Mouse (Mus musculus) heart, postnatal 14 days (tissue): Measurements from ENCODE around the gene Smox. TPM values are rescaled to one million over a fixed set of nuclear protein-coding genes. Genes with fewer than 3 reads are reported as not detected.
A peak's percentile ranks its signal among the peaks of the same experiment; 100 is the strongest.

ENCODE experiments used
- DNase-seq, 2 experiments: peaks; one replicate each; pipeline ENCODE4 v3.0.0; 2021 to 2022
- intact Hi-C: fragments of 180-260 bp; cut with DNase I; formaldehyde crosslinking; loops from one replicate; pipeline ENCODE4 v1.15.1; 2025
- total RNA-seq, 2 experiments: library from RNA; stranded (reverse); gene quantifications; 2 replicates each; pipeline ENCODE4 v1.2.3; 2021

Gene Smox
- total RNA-seq, 2 experiments from 2014 or later, result 37.0 to 40.6 TPM

GRCm38 (mm10) chr2:131506358-131506757 is 15.1 kb downstream of the Smox start:
- intact Hi-C loops, result no loop called here
- peak in 1 of 2 experiments; percentile 28 for DNase-seq

- intact Hi-C loops, result loop anchor here (2.0 kb wide), 1 partner anchor 16 kb away; no protein-coding TSS in a partner anchor
- DNase-seq, result no peak
Measured at GRCm38 (mm10) chr2:131508501-131508900, 17.2 kb downstream of the Smox start.

DNA sequence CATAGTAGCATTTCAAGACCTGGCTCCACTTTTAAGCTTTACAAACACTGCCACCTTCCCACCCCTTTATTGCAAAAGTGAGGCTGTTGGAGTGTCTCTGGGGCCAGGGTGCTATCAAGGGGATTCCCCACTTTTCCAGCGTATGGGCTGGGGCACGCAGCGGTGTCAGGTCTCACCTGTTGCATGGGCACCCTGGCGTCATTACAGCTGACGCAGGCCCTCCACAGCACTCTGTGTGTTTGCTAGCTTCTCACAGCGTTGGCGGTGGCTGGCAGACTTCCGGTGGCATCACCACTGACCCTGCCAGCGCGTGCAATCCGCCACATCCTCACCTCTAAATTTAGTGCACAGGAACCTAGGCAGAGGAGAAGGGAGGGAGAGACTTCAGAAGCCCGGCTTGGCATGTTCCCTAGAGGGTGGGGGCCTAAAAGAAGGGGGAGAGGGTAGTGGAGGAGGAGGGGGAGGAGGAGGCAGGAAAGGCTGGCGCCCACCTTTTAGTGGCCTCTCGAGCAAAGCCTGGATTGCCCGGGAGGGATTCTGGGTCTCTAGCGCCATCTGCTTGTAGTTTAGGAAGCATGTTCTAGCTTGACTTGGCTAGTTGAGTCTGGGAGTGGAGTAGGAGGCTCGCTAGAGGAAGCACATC is 18.5 kb downstream of the Smox start:
- intact Hi-C loops, result loop anchor here (1.0 to 5.0 kb wide), 6 partner anchors 17 to 247 kb away; partner anchors contain the start of gene Pank2
- peak; percentile 65 to 77 for DNase-seq

GRCm38 (mm10) chr2:131510531-131510930 is 19.2 kb downstream of the Smox start:
- intact Hi-C loops, result loop anchor here (1.0 to 5.0 kb wide), 5 partner anchors 18 to 248 kb away; partner anchors contain the start of gene Pank2
- no peak for DNase-seq

GRCm38 (mm10) chr2:131513477-131513876 is 22.2 kb downstream of the Smox start:
- intact Hi-C loops, result loop anchor here (5.0 kb wide), 3 partner anchors 71 to 251 kb away; partner anchors contain the start of gene Pank2
- DNase-seq, result no peak

DNA sequence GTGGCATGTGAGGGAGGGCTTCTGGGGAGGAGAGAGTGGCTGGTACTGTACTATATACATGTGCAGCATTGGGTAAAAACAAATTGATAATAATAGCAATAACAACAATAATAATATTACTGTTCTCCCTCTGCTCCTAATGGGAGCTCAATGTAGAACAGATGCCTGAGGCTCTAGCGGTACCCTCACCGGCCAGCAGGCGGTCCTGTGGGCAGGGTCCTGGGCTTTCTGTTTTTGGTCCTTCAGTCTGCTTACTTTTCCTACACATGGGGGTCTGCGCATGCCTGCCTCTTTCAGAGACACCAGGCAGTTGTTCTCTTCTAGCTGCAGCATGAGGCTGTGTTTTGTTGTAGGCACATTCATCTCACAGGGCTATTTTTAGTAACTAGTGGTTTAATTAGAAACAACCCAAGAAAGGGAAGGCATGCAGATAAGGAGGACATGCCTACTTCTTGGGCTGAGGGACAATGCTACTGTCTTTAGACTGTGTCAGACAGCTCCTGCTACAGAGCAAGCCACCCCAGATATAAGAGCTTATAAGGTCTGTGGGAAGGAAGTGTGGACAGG is 22.8 kb downstream of the Smox start:
- intact Hi-C loops, result loop anchor here (5.0 kb wide), 3 partner anchors 72 to 252 kb away; partner anchors contain the start of gene Pank2
- DNase-seq, result no peak

GRCm38 (mm10) chr2:131517550-131517949 is 26.3 kb downstream of the Smox start:
- no peak for DNase-seq
- intact Hi-C loops, result no loop called here

- DNase-seq, result no peak
- intact Hi-C loops, result no loop called here
Measured at GRCm38 (mm10) chr2:131518790-131519189, 27.5 kb downstream of the Smox start.

GRCm38 (mm10) chr2:131520743-131521142 is 29.4 kb downstream of the Smox start:
- intact Hi-C loops, result no loop called here
- DNase-seq, result no peak

GRCm38 (mm10) chr2:131527061-131527460 is 35.8 kb downstream of the Smox start:
- DNase-seq, result peak in 1 of 2 experiments; percentile 53
- intact Hi-C loops, result loop anchor here (1.0 kb wide), 1 partner anchor 105 kb away; no protein-coding TSS in a partner anchor

DNA sequence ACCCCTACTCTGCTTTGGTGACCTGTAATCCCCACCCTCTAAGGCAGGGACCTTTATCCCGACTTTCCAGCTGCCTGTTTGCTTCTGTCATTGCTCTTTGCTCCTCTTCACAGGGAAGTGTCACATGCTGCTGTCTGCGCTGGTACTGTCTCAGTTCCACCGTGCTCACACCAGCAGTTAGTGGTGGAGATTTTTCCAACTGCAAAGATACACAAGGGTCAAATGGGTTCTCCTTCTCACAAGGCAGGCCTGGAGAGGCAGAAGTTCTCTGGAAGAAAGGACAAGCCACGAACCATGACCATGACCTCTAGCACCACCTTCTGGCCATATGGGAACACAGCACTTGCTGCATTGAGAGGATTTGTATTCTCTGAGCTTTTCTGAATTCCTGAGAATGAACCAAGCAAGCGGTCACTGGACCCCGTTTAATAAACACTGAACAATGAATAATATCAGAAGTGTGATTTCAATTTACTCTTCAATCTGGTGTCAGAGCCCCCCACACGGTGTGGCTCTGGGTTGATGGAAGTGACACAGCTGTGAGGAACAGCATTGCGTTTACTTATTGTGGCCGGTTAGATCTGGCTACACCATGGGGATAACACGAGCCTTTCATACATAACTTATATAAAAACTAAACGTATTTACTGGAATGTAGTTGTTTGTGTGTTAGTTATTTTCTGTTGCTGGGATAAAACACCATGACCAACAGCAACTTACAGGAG is 38.8 kb downstream of the Smox start:
- intact Hi-C loops, result loop anchor here (1.0 to 2.0 kb wide), 2 partner anchors 19 to 107 kb away; no protein-coding TSS in a partner anchor
- peak; percentile 49 to 79 for DNase-seq

- intact Hi-C loops, result loop anchor here (1.0 kb wide), 1 partner anchor 107 kb away; no protein-coding TSS in a partner anchor
- DNase-seq, result peak; percentile 54 to 69
Measured at GRCm38 (mm10) chr2:131530623-131531008, 39.3 kb downstream of the Smox start.

DNA sequence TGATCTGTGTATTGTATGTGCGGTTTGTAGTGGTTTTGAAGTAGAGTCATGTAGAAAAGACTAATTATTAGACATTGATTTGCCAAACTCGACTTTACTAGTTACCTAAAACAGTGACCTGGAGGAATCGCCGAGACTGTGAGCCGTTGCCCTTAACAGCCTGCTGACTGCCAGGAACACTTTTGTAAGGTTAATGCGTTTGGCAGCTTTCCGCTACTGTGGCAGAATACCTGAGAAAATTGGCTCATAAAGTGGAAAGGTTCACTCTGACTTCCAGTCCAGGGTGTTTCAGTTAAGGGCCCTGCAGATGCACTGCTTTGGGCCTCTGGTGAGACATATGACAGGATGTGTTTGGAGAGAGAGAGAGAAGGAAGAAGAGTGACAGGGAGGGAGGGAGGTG is 40.0 kb downstream of the Smox start:
- no peak for DNase-seq
- intact Hi-C loops, result no loop called here

GRCm38 (mm10) chr2:131535168-131535567 is 43.9 kb downstream of the Smox start:
- intact Hi-C loops, result no loop called here
- DNase-seq, result no peak

DNA sequence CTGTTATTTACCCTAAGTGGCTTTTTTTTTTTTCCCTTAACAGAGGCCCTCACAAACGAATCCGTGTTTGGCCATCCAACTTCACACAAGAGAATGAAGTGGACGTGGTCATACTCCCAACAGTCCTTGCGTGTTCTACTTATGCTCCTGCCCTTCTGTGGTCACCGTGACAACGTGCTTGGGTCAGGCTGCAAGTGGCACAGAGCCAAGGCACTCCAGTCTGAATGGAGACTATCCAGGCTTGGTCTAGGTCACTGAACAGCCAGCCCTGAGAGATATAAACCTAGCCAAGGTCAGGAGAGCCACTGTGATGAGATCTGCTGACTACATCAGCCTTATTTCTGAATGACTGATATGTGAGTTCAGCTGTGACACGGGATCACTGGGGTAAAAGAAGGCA is 47.0 kb downstream of the Smox start:
- intact Hi-C loops, result no loop called here
- peak; percentile 42 to 66 for DNase-seq

DNA sequence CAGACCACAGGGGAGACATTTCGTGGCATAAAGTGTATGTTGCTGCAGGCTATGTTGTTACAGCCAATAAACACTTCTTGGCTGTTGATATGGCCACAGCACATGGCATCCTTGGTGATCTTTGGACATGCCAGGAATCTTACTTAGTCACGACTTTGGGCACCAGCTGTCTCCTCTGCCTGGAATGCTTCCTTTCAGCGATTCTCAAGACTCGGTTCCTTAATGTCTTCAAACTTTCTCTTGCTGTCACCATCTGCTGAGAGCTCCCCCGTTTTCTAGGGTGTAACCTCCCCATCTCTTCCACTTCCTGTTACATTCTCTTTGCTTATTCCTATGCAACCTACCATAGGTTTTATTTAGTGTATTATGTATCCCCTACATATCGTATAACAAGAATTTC is 48.5 kb downstream of the Smox start:
- no peak for DNase-seq
- intact Hi-C loops, result no loop called here

GRCm38 (mm10) chr2:131541686-131542085 is 50.4 kb downstream of the Smox start:
- DNase-seq, result no peak
- intact Hi-C loops, result no loop called here

- intact Hi-C loops, result no loop called here
- DNase-seq, result no peak
Measured at GRCm38 (mm10) chr2:131542531-131542930, 51.2 kb downstream of the Smox start.

DNA sequence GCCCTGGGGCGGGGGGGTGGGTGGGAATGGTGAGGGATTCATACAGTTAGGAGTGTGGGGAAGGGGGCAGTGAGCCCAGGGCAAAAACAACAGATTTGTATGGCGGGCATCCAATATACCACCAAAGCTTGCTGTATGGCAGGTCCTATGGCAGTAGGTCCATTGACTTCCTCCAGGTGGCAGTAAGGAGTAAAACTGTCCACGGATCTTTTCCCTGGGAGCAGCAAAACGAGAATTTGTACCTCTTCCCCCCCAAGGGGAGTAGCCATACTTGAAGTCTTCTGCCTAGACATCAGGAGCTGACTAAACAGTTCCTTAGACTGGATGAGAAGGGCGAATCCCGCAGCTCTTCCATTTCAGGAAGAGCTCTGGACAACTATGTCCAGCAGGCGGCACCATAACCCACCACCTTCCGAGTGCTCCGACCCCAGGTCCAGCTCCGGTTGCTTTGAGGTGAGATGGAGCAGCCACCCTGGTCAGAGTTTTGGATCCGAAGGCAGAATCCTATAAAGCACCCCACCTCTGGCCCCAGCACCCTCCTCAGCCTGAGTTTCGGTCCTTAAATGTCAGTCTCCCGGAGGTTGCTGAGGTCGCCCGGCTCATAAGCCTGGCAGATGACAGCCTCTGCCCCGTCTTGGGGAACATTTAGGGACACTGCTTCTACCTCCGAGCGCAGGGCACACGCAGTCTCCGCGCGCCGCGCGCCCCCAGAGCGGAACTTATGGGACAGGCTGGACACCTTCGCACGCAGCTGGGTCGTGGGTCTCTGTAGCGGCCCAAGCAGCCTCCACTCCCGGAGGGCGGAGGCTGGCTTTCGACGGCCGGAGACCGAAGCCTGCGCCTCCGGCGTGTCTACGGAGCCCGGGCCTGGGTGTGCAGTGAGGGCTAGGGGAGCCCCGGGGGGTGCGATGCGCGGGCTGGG is 54.4 kb downstream of the Smox start:
- DNase-seq, result peak; percentile 74
- intact Hi-C loops, result loop anchor here (1.0 kb wide), 2 partner anchors 226 to 267 kb away; no protein-coding TSS in a partner anchor

DNA sequence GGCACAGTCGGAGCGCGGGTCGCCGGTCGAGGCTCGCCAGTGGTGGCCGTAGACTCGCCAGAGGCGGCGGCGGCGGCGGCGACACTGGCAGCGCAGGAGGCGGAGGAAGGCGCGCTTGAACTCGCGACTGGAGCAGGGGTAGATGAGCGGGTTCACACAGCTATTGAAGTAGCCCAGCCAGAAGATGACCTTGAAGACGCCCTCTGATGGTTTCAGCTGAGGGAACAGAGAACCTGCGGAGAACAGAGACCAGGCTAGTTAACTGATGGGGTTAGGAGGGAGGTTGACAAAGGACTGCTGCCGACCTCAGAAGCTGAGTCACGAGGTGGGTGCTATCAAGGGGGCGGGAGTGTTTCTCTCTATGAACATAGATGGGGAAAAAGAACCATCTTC is 55.0 kb downstream of the Smox start:
- DNase-seq, result no peak
- intact Hi-C loops, result no loop called here
